Mouse (Mus musculus): ENCODE measurements around the gene Stk39. TPM values are rescaled to one million over a fixed set of nuclear protein-coding genes. Genes with fewer than 3 reads are reported as not detected.

Gene Stk39
- polyA plus RNA-seq, 1 experiment from 2014 or later = 11.8 TPM

GRCm38 (mm10) chr2:68366897-68367193, 105.2 kb downstream of the Stk39 start:
- TF ChIP-seq CTCF (IDR thresholded peaks at IDR 0.05) (no peak), EP300 (IDR thresholded peaks at IDR 0.05) (no peak)
- H3K4me3 ChIP-seq (ENCODE audit: low read depth, low read length) = no peak overlapping the region
- no peaks in the 10 kb centered on the region for H3K36me3 ChIP-seq (ENCODE audit: insufficient read depth, low read length)
- H3K9ac ChIP-seq (replicated peaks; ENCODE audit: low read depth) = no peak overlapping the region
- H3K9me3 ChIP-seq (ENCODE audit: low read length) = no peaks in the 10 kb centered on the region
- no peaks in the 10 kb centered on the region for H3K4me1 ChIP-seq (ENCODE audit: insufficient read depth, low read depth, low read length)
- no peaks in the 10 kb centered on the region for H3K27me3 ChIP-seq (replicated peaks; ENCODE audit: insufficient read depth, low read length)
- no peak for ATAC-seq
- DNase-seq (ENCODE audit: low spot score) = no peak
- no peak overlapping the region for H3K27ac ChIP-seq (ENCODE audit: low read length)
- no peak overlapping the region for H3K4me2 ChIP-seq (replicated peaks; ENCODE audit: low read depth, low read length)
- WGBS = 65% methylated on average over 5 of the region's 5 CpGs

GRCm38 (mm10) chr2:68366091-68366896, 105.8 kb downstream of the Stk39 start:
- TF ChIP-seq EP300 (IDR thresholded peaks at IDR 0.05) (no peak), CTCF (IDR thresholded peaks at IDR 0.05) (no peak)
- Histone ChIP-seq H3K36me3 (ENCODE audit: insufficient read depth, low read length) (no peaks in the 10 kb centered on the region), H3K4me2 (replicated peaks; ENCODE audit: low read depth, low read length) (no peak overlapping the region), H3K27ac (ENCODE audit: low read length) (no peak overlapping the region), H3K9me3 (ENCODE audit: low read length) (no peaks in the 10 kb centered on the region), H3K9ac (replicated peaks; ENCODE audit: low read depth) (no peak overlapping the region), H3K4me1 (ENCODE audit: insufficient read depth, low read depth, low read length) (no peaks in the 10 kb centered on the region), H3K4me3 (ENCODE audit: low read depth, low read length) (no peak overlapping the region), H3K27me3 (replicated peaks; ENCODE audit: insufficient read depth, low read length) (no peaks in the 10 kb centered on the region)
- peak; percentile 36 for DNase-seq (ENCODE audit: low spot score)
- no peak for ATAC-seq
- WGBS = 32% methylated on average over 18 of the region's 18 CpGs

GRCm38 (mm10) chr2:68365504-68365903, 106.6 kb downstream of the Stk39 start:
- WGBS = 71% methylated on average over 7 of the region's 7 CpGs
- Histone ChIP-seq H3K9me3 (ENCODE audit: low read length) (no peaks in the 10 kb centered on the region), H3K27me3 (replicated peaks; ENCODE audit: insufficient read depth, low read length) (no peaks in the 10 kb centered on the region), H3K9ac (replicated peaks; ENCODE audit: low read depth) (no peak overlapping the region), H3K4me2 (replicated peaks; ENCODE audit: low read depth, low read length) (no peak overlapping the region), H3K36me3 (ENCODE audit: insufficient read depth, low read length) (no peaks in the 10 kb centered on the region), H3K4me3 (ENCODE audit: low read depth, low read length) (no peak overlapping the region), H3K4me1 (ENCODE audit: insufficient read depth, low read depth, low read length) (no peaks in the 10 kb centered on the region), H3K27ac (ENCODE audit: low read length) (no peak overlapping the region)
- DNase-seq (ENCODE audit: low spot score) (no peak), ATAC-seq (no peak)
- TF ChIP-seq EP300 (IDR thresholded peaks at IDR 0.05) (no peak), CTCF (IDR thresholded peaks at IDR 0.05) (no peak)

- Histone ChIP-seq H3K9ac (replicated peaks; ENCODE audit: low read depth) (no peak overlapping the region), H3K27ac (ENCODE audit: low read length) (no peak overlapping the region), H3K4me3 (ENCODE audit: low read depth, low read length) (no peak overlapping the region), H3K4me2 (replicated peaks; ENCODE audit: low read depth, low read length) (no peak overlapping the region), H3K27me3 (replicated peaks; ENCODE audit: insufficient read depth, low read length) (no peaks in the 10 kb centered on the region), H3K4me1 (ENCODE audit: insufficient read depth, low read depth, low read length) (no peaks in the 10 kb centered on the region), H3K9me3 (ENCODE audit: low read length) (no peaks in the 10 kb centered on the region), H3K36me3 (ENCODE audit: insufficient read depth, low read length) (no peaks in the 10 kb centered on the region)
- 26% methylated on average over 12 of the region's 12 CpGs for WGBS
- 0 out of 2 replicates have a peak, but pooled peaks have one; percentile 32 for ATAC-seq
- TF ChIP-seq EP300 (IDR thresholded peaks at IDR 0.05) = no peak
- peak; percentile 86 for TF ChIP-seq CTCF (IDR thresholded peaks at IDR 0.05)
- DNase-seq (ENCODE audit: low spot score) = peak; percentile 72
These were observed 107.7 kb downstream of the Stk39 start for GRCm38 (mm10) chr2:68364181-68364900.

- ATAC-seq (no peak), DNase-seq (ENCODE audit: low spot score) (no peak)
- no peaks in the 10 kb centered on the region for H3K9me3 ChIP-seq (ENCODE audit: low read length)
- no peaks in the 10 kb centered on the region for H3K4me1 ChIP-seq (ENCODE audit: insufficient read depth, low read depth, low read length)
- no peak for TF ChIP-seq EP300 (IDR thresholded peaks at IDR 0.05)
- no peak for TF ChIP-seq CTCF (IDR thresholded peaks at IDR 0.05)
- H3K27ac ChIP-seq (ENCODE audit: low read length) = no peak overlapping the region
- WGBS = 83% methylated on average over 4 of the region's 4 CpGs
- H3K36me3 ChIP-seq (ENCODE audit: insufficient read depth, low read length) = no peaks in the 10 kb centered on the region; the same call in 1 of the 2 replicates
- H3K4me2 ChIP-seq (replicated peaks; ENCODE audit: low read depth, low read length) = no peak overlapping the region
- no peaks in the 10 kb centered on the region for H3K27me3 ChIP-seq (replicated peaks; ENCODE audit: insufficient read depth, low read length)
- H3K9ac ChIP-seq (replicated peaks; ENCODE audit: low read depth) = no peak overlapping the region
- H3K4me3 ChIP-seq (ENCODE audit: low read depth, low read length) = no peak overlapping the region
These were observed 108.9 kb downstream of the Stk39 start for GRCm38 (mm10) chr2:68363159-68363558.

GRCm38 (mm10) chr2:68361701-68362100, 110.4 kb downstream of the Stk39 start:
- Histone ChIP-seq H3K27me3 (replicated peaks; ENCODE audit: insufficient read depth, low read length) (no peaks in the 10 kb centered on the region), H3K9ac (replicated peaks; ENCODE audit: low read depth) (no peak overlapping the region), H3K4me3 (ENCODE audit: low read depth, low read length) (no peak overlapping the region), H3K9me3 (ENCODE audit: low read length) (no peaks in the 10 kb centered on the region), H3K27ac (ENCODE audit: low read length) (no peak overlapping the region), H3K4me2 (replicated peaks; ENCODE audit: low read depth, low read length) (no peak overlapping the region), H3K36me3 (ENCODE audit: insufficient read depth, low read length) (peaks cover 1% of the 10 kb centered on the region; the same call in 1 of the 2 replicates), H3K4me1 (ENCODE audit: insufficient read depth, low read depth, low read length) (no peaks in the 10 kb centered on the region)
- DNase-seq (ENCODE audit: low spot score) (no peak), ATAC-seq (no peak)
- TF ChIP-seq EP300 (IDR thresholded peaks at IDR 0.05) (no peak), CTCF (IDR thresholded peaks at IDR 0.05) (no peak)
- WGBS = 65% methylated on average over 5 of the region's 5 CpGs

All from lung, postnatal 0 days (tissue).